Mouse (Mus musculus) hematopoietic stem cell, adult 5-6 weeks (primary cell): ENCODE data around the gene 2310033P09Rik. TPM values are rescaled to one million over a fixed set of nuclear protein-coding genes. Genes with fewer than 3 reads are reported as not detected.
A peak's percentile ranks its signal among the peaks of the same experiment; 100 is the strongest.
"Not testable (repeated sequence)": the region's sequence is repeated elsewhere in the genome, so short reads cannot be mapped to it uniquely, and the experiment has no call there.

Experiments used
- ATAC-seq, 2 experiments: fragments of 125-278 bp in 1 of 2; replicated peaks in 1 of 2; 2 replicates each; pipeline ENCODE4 v1.8.0; 2016 to 2017; ENCODE audit warnings: inconsistent platforms in 2 of 2, mild to moderate bottlenecking in 2 of 2, moderate number of reproducible peaks in 2 of 2, low read depth in 1 of 2, moderate TSS enrichment in 1 of 2; ENCODE audit not compliant: low FRiP score in 2 of 2, poor library complexity in 2 of 2, severe bottlenecking in 2 of 2, insufficient read depth in 1 of 2, low TSS enrichment in 1 of 2
- total RNA-seq: library from RNA; stranded (forward); fragments of 172-1452, 232-1000 nt; gene quantifications from 2 replicates; pipeline ENCODE4 v1.2.3, GENCODE M21; 2017

The 2310033P09Rik gene
- total RNA-seq, 1 experiment from 2014 or later = 23.1 TPM

DNA sequence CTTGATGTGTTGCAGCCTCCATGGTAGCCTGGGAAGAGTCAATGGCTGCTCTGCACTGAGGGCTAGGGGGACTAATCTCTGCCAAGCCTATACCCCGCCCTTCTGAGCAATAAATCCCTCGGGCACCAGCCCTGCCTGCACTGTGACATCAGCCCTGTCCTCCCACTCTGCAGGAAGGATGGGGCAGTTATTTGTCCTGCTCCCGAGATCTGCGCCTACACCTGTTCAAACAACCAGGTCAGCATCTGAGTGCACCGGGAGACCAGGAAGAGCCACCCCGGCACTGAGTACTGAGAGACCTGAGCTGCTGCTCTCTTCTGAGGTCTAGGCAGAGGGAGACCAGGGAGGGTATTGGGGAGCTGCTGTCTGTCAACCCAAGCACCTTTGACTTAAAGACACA is 20.4 kb upstream of the 2310033P09Rik start:
- no peak for ATAC-seq

DNA sequence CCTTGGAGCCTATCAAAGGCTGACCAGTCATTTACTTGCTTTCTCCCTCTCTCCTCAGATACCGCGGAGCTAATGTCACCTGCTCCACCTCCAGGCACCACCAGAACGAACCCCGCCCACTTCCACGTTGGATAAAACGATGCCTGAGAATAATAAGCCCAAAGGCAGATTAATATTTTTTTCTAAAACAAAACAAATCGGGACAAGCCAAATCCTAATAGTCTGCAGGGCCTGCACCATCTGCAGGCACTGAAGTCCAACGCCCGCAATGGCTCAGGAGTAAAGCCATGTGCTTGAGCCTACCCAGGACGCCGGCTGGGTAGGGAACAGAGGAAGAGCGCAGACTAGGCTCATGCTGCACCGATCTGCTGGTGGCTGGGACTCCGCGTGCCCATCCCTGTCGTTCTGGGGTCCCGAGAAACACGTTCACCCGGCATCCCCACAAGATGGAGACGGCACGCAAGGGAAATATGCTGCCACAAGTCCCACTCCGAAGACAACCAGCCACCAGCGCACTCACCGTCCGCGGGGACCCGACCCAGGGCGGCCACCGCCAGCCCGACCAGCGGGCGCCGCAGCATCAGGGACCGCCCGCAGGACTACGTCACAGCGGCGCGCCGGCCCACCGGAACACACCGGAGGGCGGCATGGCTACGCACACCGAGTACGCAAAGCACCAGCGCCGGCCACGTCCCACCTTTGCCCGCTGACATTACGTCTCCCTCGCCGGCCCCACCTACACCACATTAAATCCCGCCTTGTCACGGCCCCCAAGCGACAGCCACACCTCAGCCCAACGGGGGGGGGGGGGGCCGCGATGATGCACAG is 16.7 kb upstream of the 2310033P09Rik start:
- peak; percentile 90 to 94 for ATAC-seq

DNA sequence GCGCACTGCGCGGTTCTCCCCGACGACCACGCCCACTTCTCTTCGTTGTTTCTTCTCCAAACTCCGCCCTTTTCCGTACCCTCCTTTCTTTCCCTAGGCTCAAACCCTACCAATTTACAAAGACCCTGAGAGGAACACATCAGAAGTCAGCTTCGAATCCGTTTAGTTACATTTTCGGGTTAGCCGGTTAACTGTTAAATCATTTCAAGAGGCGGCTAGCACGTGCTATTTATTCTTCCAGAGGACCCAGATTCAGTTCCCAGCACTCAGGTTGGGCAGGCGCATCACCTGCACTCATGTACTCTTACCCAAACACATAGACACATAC is 16.1 kb upstream of the 2310033P09Rik start, which contains the start of gene Guk1:
Gene Guk1 (minus strand): TSS at position 154 of the 328 bp plus-strand sequence.
- ATAC-seq = no peak

DNA sequence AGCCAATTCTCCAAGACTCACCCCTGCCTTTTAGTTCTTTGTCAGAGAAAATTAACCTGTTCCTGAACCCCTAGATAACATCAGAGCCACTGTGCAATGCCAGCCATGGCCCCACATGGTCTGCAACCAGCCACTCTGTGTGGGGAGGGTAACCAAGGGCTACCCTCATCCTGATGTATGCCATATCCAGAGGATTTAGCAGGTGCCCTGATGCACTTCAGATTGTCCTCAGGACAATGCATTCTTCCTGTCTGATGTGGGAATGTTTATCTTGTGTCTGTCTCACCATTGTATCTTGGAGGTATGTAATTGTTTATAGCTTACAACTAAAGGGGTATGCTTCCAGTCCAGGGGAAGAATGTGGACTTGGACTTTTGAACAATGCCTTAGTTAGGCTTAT is 11.9 kb upstream of the 2310033P09Rik start:
- ATAC-seq = no peak

DNA sequence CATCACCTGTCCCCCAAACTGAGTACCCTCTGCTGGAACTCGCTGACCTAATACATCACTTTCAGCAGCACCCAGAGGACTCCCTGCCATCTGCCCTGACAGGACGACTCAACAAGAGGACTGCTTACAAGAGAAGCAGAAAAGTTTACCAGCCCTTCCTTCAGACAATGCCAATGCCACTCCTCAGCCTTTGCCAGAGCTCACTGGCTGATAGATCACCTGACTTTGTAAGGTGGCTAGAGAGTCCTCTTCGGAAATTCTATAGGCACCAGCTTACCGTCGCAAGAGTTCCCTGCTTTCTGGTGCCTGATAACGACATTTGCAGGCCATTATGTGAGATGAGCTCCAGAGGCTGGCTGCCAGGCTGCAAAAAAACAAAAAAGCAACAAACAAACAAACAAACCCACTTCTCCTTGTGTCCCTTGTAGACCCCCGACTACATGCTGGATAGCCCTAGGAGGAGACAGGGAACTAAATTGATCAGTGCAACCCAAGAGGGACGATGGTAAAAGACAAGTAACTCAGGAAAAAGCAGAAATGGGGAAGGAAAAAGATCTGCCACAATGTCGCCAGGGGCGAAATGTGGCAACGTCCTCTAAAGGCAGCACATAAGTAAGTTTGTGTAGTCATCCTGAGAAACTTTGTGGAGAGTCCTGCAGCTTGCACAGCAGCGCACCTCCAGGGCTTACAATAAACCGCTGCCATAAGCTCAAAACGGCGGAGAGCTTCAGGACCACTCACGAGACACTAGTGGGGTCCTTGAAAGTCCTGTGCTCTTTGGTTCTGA is 6.7 kb upstream of the 2310033P09Rik start:
- ATAC-seq = peak in 1 of 2 experiments; percentile 64; a peak in 1 of 4 replicates

DNA sequence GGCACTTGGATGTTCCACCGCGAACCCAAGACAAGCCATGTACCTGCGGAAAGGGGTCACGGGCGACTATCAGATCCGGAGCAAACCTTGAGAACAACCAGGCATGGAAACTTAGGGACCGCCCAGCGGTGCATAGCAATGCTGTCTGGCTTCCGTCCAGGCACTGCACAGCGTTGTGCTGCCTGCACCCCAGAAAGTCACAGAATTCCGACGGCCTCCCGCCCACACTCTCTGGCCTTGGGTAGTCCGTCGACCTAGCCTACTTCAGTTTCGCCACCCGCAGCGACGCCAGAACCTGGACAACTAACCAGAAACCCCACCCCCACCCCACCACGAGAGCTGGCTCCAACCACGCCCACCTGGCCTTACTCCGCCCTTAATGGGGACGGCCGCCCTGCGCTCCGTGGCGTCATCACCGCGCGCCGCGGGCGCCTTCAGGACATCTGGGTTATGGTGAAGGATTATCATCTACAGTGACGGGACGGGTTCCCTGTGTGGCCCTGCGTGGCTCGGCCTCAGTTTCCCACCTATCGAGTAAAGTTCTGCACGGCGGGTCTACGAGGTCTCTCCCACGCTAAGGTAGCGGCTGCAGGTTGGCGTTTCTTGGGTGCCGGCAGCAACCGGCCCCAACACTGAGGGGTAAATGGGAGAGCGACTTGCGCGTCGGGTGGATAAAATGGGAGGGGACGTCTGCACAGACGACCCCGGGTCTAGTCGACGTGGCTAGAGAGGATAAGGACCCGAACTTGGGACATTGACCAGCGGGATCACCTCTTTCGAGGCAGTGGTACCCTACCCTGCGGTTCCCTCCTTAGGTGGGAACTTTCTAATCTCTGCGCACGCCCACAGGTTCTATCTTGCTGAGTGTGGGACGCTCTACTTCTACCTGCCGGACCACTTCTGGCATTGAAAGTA is 5.8 kb upstream of the 2310033P09Rik start, which contains the start of gene Mrpl55:
Gene Mrpl55 (plus strand): TSS at position 406 of the 915 bp plus-strand sequence.
- ATAC-seq = peak; percentile 93 to 94

DNA sequence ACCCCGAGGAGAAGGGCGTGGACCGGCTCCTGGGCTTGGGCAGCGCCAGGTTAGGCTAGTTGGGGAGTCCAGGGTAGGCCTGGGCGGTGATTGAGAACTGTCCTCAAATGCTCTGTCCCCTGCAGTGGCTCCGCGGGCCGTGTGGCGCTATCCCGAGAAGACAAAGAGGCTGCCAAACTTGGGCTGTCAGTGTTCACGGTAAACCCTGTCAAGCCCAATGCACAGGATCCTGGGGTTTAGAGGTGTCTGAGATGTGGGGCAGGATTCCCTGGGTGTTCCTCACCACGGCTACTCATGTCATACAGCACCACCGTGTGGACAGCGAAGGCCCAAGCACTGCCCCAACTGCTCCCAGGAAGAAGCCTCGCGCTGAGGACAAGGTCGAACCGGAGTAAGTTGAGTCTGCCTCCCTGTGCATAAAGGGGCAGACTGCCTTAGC is 901 bp downstream of the 2310033P09Rik start:
- peak; percentile 37 to 47; a peak in 3 of 4 replicates for ATAC-seq

DNA sequence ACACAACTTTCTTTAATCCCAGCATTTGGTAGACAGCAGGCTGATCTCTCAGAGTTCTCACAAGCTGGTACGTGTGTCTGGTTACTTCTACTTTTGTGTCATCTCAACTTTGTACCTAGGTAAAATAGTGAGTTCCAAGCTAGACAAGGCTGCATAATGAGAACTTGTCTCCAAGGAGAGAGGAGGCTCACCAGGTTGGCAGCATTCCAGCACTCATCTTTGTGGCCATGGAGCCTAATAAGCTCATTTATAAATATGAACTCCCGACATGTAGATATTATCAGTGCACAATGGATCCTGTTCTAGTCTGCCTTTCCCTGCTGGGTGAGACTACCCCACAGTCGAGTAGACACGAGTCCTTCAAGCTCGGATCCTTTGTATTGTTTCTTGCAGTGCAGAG is 1.5 kb downstream of the 2310033P09Rik start:
- ATAC-seq = no peak

DNA sequence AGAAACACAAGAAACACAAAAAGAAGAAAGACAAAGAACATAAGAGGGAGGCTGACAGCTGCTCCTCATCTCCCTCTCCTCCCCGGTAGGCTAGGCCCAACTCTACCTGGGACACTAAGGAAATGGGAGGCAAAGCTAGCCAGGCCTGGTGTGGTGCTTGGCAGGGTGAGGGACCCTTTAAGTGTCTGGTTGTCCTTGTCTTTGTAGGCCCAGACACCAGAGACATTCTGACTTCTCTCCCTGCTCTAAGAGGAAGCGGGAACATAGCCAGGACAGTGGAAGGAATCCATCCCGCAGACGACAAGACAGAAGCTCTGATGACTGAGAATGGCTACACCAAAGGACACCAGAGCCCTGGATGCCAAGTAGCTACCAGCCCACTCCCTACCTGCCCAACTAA is 1.9 kb downstream of the 2310033P09Rik start:
- no peak for ATAC-seq

DNA sequence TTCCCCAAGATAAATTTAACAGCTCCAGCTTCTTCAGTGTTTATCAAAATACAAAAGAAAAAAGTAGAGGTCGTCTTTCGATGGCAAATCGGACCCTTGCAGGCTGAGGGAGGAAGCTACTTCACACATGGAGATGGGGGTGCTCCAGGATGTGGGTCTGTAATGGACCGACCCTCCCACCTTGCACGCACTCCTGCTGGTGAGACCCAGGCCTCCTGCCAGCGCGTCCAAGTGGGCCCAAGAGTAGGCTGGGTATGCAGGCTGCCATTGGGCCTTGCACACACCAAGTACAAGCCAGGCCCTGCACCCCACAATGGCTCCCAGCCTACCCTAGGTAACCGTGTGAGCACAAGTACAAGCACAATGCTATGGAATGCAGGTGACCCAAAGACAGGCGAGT is 3.4 kb downstream of the 2310033P09Rik start:
- not testable (repeated sequence) for ATAC-seq

DNA sequence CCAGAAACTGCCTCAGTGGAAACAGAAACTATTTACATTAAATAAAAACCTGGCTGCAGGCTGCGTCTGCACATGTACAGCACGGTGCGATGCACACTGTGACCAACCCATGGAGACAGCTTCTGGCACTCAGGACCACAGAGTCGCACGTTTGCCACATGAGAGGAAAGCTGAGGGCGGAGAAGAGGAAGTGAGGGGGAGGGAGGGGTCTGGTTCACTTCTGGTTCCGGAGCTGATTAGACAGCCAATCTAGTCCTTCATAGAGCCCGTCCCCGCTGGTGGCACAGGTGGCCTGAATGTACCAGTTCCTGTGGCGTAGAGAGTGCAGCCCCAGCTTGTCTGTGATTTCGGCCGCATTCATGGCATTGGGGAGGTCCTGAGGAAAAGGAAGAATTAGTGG is 4.2 kb downstream of the 2310033P09Rik start:
- ATAC-seq = peak; percentile 54 to 65

DNA sequence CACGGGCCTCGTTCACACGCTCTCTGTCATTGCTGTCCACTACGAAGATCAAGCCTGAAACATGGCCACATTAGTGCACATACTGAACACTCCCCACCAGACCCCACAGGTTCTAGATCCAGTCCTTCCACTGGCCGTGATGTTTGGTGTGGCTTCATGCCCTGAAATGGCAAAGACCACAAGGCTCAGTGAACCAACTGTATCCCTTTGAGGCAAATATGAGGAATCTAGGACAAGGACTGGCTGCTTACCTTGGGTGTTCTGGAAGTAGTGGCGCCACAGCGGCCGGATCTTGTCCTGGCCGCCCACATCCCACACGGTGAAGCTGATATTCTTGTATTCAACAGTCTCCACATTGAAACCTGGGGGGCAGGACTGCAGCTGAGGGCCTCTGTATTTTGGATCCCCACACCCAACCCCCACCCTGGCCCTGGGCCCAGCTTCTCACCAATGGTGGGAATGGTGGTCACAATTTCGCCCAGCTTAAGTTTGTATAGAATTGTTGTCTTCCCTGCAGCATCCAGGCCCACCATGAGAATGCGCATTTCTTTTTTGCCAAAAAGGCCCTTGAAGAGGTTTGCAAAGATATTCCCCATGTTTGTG is 4.9 kb downstream of the 2310033P09Rik start:
- no peak for ATAC-seq

DNA sequence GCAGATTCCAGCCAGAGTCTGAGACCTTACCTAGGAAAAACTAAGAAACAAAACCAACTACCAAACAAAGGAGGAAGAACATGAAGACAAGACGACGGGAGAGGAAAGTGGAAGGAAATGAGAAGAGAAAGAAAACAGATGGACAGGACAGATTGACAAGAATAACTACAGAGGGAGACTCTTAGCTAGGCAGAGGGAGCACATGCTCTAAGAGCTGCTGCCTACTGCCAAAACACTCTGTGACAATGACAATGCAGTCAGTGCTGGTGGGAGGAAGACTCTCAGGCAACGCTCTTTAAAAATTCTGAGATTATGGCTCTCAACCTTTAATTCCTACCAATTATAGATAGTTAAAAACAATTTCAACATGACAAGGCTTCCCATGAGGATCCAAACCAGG is 8.8 kb downstream of the 2310033P09Rik start:
- ATAC-seq = no peak

DNA sequence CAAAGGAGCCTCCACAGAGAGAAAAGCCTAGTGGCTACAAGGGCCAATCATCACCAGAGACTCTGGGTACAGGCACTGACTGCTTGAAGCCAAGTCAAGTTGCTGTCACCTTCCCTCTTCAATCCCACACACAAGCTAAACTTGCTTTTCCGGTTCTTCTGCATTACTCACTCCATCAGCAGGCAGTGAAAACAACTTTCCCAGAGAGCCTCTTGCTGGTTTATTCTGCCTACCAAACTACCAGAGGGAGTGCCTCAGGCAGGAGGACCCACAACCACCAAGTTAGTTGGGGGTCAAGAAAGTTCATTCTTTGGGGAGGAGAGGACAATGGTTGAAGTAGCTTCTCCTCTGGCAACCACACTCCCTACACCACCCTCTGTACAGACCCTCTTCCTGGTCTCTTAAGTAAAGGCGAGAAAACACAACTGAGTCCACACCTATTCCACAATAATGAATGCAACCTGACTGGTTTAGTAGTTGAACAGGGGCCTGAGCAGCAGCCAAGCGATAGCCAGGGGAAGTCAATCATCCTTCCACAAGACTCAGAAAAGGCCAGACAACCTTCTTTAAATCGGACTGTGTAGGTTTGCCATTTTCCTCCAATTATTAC is 10.4 kb downstream of the 2310033P09Rik start:
- no peak for ATAC-seq

DNA sequence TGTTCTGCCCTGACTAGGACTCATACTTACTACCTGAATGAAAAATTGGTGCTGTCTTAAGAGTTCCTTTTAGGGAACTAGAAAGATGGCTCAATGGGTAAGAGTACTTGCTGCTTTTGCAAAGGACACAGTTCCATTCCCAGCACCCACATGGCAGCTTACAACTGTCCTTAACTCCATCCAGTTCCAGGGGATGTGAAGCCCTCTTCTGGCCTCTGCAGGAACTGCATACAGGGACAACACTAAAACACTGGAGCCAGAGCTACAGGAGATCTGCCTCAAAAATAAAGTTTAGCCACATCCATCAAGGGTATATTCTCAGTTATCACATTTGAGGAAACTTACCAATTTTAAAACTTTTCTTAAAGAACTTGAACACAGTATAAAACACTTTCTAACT is 10.9 kb downstream of the 2310033P09Rik start:
- ATAC-seq = no peak

DNA sequence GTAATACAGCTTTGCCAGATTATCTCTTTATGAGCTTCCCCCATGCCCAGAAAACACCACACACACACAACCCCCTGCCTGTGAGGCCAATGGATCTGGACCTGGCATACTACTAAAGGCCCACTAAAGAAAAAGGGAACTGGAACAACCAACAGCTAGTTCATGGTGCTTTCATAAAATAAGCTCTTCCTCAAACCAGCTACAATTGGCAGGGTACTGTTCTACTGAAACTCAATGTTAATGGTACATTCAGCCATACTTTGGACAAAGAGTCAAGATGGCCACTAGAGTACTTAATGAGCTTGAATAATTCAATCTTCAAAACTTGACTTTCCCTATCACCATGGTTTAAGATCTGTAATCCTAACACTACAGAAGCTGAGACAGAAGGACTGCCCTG is 13.5 kb downstream of the 2310033P09Rik start:
- peak; percentile 22 to 63; a peak in 2 of 4 replicates for ATAC-seq

DNA sequence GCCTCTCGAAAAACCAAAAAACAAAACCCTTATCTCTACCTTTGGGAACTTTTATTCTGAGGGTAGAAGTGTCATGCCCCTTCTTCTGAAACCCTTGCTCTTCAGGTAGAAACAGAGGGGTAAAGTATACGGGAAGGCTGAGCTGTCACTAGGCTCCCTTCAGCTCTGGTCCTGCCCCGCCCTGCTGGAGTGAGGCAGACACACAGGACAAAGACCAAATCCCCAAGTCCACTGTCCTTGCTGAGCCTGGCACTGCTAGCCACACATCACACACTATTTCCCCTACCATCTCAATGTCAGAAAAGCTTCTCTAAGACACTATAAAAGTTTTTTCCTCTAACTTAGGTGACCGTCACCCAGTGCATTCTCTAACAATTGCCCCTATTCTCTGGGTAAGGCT is 14.2 kb downstream of the 2310033P09Rik start:
- no peak for ATAC-seq
